Mouse (Mus musculus) CH12.LX (cell line): ENCODE results near the gene Zc3h12c. TPM values are rescaled to one million over a fixed set of nuclear protein-coding genes. Genes with fewer than 3 reads are reported as not detected.

Source experiments
- DNase-seq: peaks from one replicate; pipeline ENCODE4 v3.0.0-alpha.2; 2013; ENCODE audit errors: extremely low read depth
- H3K27ac ChIP-seq: 2 replicates; pipeline ENCODE4 v1.5.1; 2012; ENCODE audit warnings: low read depth, mild to moderate bottlenecking, control low read depth, moderate library complexity; ENCODE audit not compliant: insufficient read depth
- H3K27me3 ChIP-seq: replicated peaks from 2 replicates; pipeline ENCODE3; 2012; ENCODE audit warnings: inconsistent platforms
- H3K36me3 ChIP-seq, 2 experiments: replicated peaks in 1 of 2; 2 replicates each; pipeline versions ENCODE3 to v1.6.1; 2012; ENCODE audit warnings: inconsistent platforms in 1 of 2, low read length in 1 of 2, mild to moderate bottlenecking in 1 of 2, mixed read lengths in 1 of 2, moderate library complexity in 1 of 2; ENCODE audit not compliant: control insufficient read depth in 1 of 2, insufficient read depth in 1 of 2
- H3K4me1 ChIP-seq, 2 experiments: 2 replicates each; pipeline ENCODE4 v1.6.1; 2012; ENCODE audit warnings: inconsistent platforms in 1 of 2, moderate library complexity in 1 of 2; ENCODE audit not compliant: insufficient read depth in 2 of 2, control insufficient read depth in 1 of 2
- H3K4me2 ChIP-seq: 2 replicates; pipeline ENCODE4 v1.6.1; 2012; ENCODE audit warnings: low read depth, mild to moderate bottlenecking, control low read depth; ENCODE audit not compliant: poor library complexity, insufficient read depth, severe bottlenecking
- H3K4me3 ChIP-seq, 3 experiments: fragments of 150-350 bp in 1 of 3; sonication (generic) in 1 of 3; replicated peaks in 1 of 3; 2 replicates each; pipeline versions ENCODE3 to v1.5.1; 2011 to 2012; ENCODE audit warnings: low read depth in 2 of 3, low read length in 2 of 3, mild to moderate bottlenecking in 2 of 3, moderate library complexity in 2 of 3, control low read depth in 1 of 3, improper control_type of control experiment in 1 of 3, inconsistent platforms in 1 of 3, mixed read lengths in 1 of 3; ENCODE audit not compliant: poor library complexity in 1 of 3
- H3K79me2 ChIP-seq: replicated peaks from 2 replicates; pipeline ENCODE4 v1.6.1; 2012; ENCODE audit warnings: mild to moderate bottlenecking, moderate library complexity; ENCODE audit not compliant: control insufficient read depth, poor library complexity, insufficient read depth, severe bottlenecking; ENCODE audit errors: extremely low read depth
- H3K9ac ChIP-seq: 2 replicates; pipeline ENCODE4 v1.6.1; 2012; ENCODE audit warnings: low read depth, mild to moderate bottlenecking, control low read depth, moderate library complexity; ENCODE audit not compliant: insufficient read depth
- H3K9me3 ChIP-seq: replicated peaks from 2 replicates; pipeline ENCODE3; 2012; ENCODE audit warnings: low read length, inconsistent platforms, mixed read lengths
- CHD2 ChIP-seq: IDR thresholded peaks from 2 replicates; pipeline ENCODE4 v1.6.1; 2011; ENCODE audit warnings: low read length, improper control_type of control experiment
- CTCF ChIP-seq, 2 experiments: IDR thresholded peaks in 1 of 2; conservative IDR thresholded peaks in 1 of 2; 2 replicates each; pipeline ENCODE4 v1.5.1; 2011 to 2012; ENCODE audit warnings: low read depth in 2 of 2, low read length in 2 of 2, improper control_type of control experiment in 1 of 2, inconsistent platforms in 1 of 2, mild to moderate bottlenecking in 1 of 2, moderate library complexity in 1 of 2
- E2F4 ChIP-seq: IDR thresholded peaks from 2 replicates; pipeline ENCODE4 v1.6.1; 2011; ENCODE audit warnings: low read depth, low read length, improper control_type of control experiment; ENCODE audit not compliant: insufficient replicate concordance
- ELF1 ChIP-seq: IDR thresholded peaks from 2 replicates; pipeline ENCODE4 v1.6.1; 2014; ENCODE audit warnings: low read depth, mild to moderate bottlenecking, inconsistent platforms, low read length, improper control_type of control experiment
- EP300 ChIP-seq: IDR thresholded peaks from 2 replicates; pipeline ENCODE4 v1.6.1; 2011; ENCODE audit warnings: low read length, improper control_type of control experiment
- GABPA ChIP-seq: IDR thresholded peaks from 2 replicates; pipeline ENCODE4 v1.6.1; 2012; ENCODE audit warnings: low read depth, low read length, improper control_type of control experiment, inconsistent platforms; ENCODE audit not compliant: insufficient replicate concordance
- HCFC1 ChIP-seq: IDR thresholded peaks from 2 replicates; pipeline ENCODE4 v1.6.1; 2012; ENCODE audit warnings: low read depth, mild to moderate bottlenecking, inconsistent platforms, low read length, improper control_type of control experiment
- JUND ChIP-seq: conservative IDR thresholded peaks from 2 replicates; pipeline ENCODE4 v1.6.1; 2011; ENCODE audit warnings: low read depth, low read length, improper control_type of control experiment
- MAZ ChIP-seq: IDR thresholded peaks from 2 replicates; pipeline ENCODE4 v1.6.1; 2012; ENCODE audit warnings: low read depth, mild to moderate bottlenecking, inconsistent platforms, low read length, improper control_type of control experiment, moderate library complexity
- NELFE ChIP-seq: IDR thresholded peaks from 2 replicates; pipeline ENCODE4 v1.6.1; 2011; ENCODE audit warnings: low read depth, low read length, improper control_type of control experiment
- NRF1 ChIP-seq: IDR thresholded peaks from 2 replicates; pipeline ENCODE4 v1.6.1; 2014; ENCODE audit warnings: low read depth, mild to moderate bottlenecking, inconsistent platforms, low read length, improper control_type of control experiment, moderate library complexity
- POLR2AphosphoS2 ChIP-seq: IDR thresholded peaks from 2 replicates; pipeline ENCODE4 v1.6.1; 2011; ENCODE audit warnings: low read depth, low read length, improper control_type of control experiment
- RCOR1 ChIP-seq: conservative IDR thresholded peaks from 2 replicates; pipeline ENCODE4 v1.6.1; 2012; ENCODE audit warnings: low read depth, mild to moderate bottlenecking, inconsistent platforms, low read length, improper control_type of control experiment
- UBTF ChIP-seq: IDR thresholded peaks from 2 replicates; pipeline ENCODE4 v1.6.1; 2012; ENCODE audit warnings: low read depth, mild to moderate bottlenecking, inconsistent platforms, low read length, improper control_type of control experiment, moderate library complexity
- USF1 ChIP-seq: IDR thresholded peaks from 2 replicates; pipeline ENCODE4 v1.6.1; 2014; ENCODE audit warnings: low read depth, mild to moderate bottlenecking, inconsistent platforms, low read length, improper control_type of control experiment
- USF2 ChIP-seq: conservative IDR thresholded peaks from 2 replicates; pipeline ENCODE4 v1.6.1; 2011; ENCODE audit warnings: low read depth, low read length, improper control_type of control experiment
- ZMIZ1 ChIP-seq: IDR thresholded peaks from 2 replicates; pipeline ENCODE4 v1.6.1; 2012; ENCODE audit warnings: low read depth, mild to moderate bottlenecking, inconsistent platforms, low read length, improper control_type of control experiment
- dilution Hi-C: fragments of 300-500 bp; cut with MboI; formaldehyde crosslinking; loops from 2 replicates; pipeline ENCODE4 v1.14.3; 2020; ENCODE audit warnings: low sequenced_read_pairs; ENCODE audit not compliant: extremely low pct_unique_long_range_greater_than_20kb, extremely low pct_ligation_motif_present
- in situ Hi-C: fragments of 300-500 bp; cut with MboI; formaldehyde crosslinking; loops from 3 replicates; pipeline ENCODE4 v1.14.3; 2019; ENCODE audit warnings: low sequenced_read_pairs, low pct_ligation_motif_present, low pct_unique_long_range_greater_than_20kb, mixed read lengths
- polyA plus RNA-seq: library from polyadenylated mRNA; unstranded; fragments of >175 nt; gene quantifications from 2 replicates; pipeline ENCODE4 v1.2.1, GENCODE M21; 2012; ENCODE audit warnings: low read depth; ENCODE audit not compliant: insufficient read length
- total RNA-seq, 2 experiments: library from RNA; depleted of rRNA; stranded (reverse); fragments of 300-350 nt in 1 of 2; fragments of >200 nt in 1 of 2; gene quantifications; 2 replicates each; pipeline ENCODE4 v1.2.3; 2012 to 2014

Gene Zc3h12c
- total RNA-seq (2012; rRNA removed) (11.2 and 13.0 TPM in 2 replicates), total RNA-seq (2014; rRNA removed) (21.7 and 22.4 TPM in 2 replicates), polyA plus RNA-seq (30.8 and 36.1 TPM in 2 replicates)

DNA sequence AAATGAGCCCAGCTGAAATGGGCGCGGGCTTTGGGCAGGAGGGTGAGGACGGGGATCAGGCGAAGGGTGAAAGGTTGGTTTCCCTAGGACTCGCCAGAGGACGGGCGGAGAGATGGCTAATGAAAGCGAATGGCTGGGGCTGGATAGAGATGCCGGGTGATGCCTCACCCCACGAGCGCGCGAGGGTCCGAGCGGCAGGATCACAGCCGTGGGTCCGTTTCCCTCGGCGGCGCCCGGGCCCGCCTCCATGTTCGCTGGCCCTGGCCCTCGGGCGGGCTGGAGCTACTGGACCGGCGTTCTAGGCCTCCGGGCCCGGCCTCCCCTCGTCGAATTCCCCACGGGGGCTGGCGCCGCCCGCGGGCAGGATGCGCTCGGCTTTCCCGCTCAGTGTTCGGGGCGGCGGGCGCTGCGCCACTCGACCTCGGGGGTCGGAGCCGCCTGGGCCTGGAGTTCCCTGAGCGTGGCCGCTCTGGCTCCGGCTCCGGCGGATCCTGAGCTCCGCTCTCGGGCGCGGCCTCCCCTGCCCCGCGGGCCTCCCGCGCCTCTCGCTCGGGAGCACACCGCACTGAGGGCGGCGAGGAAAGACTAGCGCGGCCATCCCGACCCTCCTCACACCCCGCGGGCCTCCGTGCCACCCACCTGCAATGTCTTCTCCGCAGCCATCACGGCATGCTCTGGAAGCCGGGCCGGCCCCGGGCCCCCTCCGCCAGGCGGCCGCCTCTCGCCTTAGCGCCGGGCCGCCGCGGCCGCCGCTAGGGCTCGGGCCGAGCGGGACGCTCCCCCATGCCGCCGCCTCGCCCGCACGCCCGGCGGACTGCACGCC is at the start of gene Zc3h12c:
Zc3h12c (minus strand) TSS at position 710 of the 823 bp plus-strand sequence.
- no peaks in the 10 kb centered on the region for H3K9me3 ChIP-seq
- peaks cover 11 to 34% of the 10 kb centered on the region in 2 experiments; a peak in 3 of 4 replicates for H3K4me1 ChIP-seq
- no peaks in the 10 kb centered on the region for H3K27me3 ChIP-seq
- H3K4me2 ChIP-seq = peak within 1 kb of the TSS; percentile 95
- dilution Hi-C loops = no loop called here
- H3K9ac ChIP-seq = peak within 1 kb of the TSS; percentile 88
- in situ Hi-C loops = loop anchor here (5.0 kb wide), 1 partner anchor 94 kb away; no protein-coding TSS in a partner anchor
- DNase-seq = no peak
- peaks cover 40% of the 10 kb centered on the region for H3K79me2 ChIP-seq
- TF ChIP-seq UBTF (peak; percentile 92), POLR2AphosphoS2 (peak; percentile 8; the same call in 1 of the 2 replicates), NRF1 (no peak), NELFE (0 out of 2 replicates have a peak, but pooled peaks have one; percentile 6)
- H3K36me3 ChIP-seq = peaks cover 2 to 10% of the 10 kb centered on the region in 2 experiments
- peak within 1 kb of the TSS; percentile 77 for H3K27ac ChIP-seq
- H3K4me3 ChIP-seq = peak within 1 kb of the TSS; percentile 69 to 94 (median 90)

- no peaks in the 10 kb centered on the region for H3K36me3 ChIP-seq
- no peak overlapping the region for H3K27ac ChIP-seq
- H3K9me3 ChIP-seq = no peaks in the 10 kb centered on the region
- TF ChIP-seq CTCF (conservative IDR thresholded peaks at IDR 0.05 in 1 of 2, IDR thresholded peaks at IDR 0.05 in 1 of 2; ENCODE audit: low read depth in 2 of 2, low read length in 2 of 2) (no peak), USF2 (no peak), RCOR1 (no peak), GABPA (no peak), ELF1 (no peak), USF1 (no peak), POLR2AphosphoS2 (no peak), ZMIZ1 (no peak), EP300 (no peak), CHD2 (no peak), JUND (no peak), HCFC1 (no peak), NRF1 (no peak), MAZ (no peak), E2F4 (no peak)
- TF ChIP-seq, all 38 proteins: peak for 0
- H3K27me3 ChIP-seq = no peaks in the 10 kb centered on the region
- no peak overlapping the region for H3K4me3 ChIP-seq
- no peaks in the 10 kb centered on the region for H3K79me2 ChIP-seq
- no peak for DNase-seq
- dilution Hi-C loops (no loop called here), in situ Hi-C loops (no loop called here)
- H3K4me2 ChIP-seq = peak overlapping the region; percentile 19; the same call in 1 of the 2 replicates
- H3K9ac ChIP-seq = no peak overlapping the region
- H3K4me1 ChIP-seq = peaks cover 2 to 17% of the 10 kb centered on the region in 2 experiments; a peak in 2 of 4 replicates
Observed at GRCm38 (mm10) chr9:52217636-52218035, 49.3 kb upstream of the Zc3h12c start.
